Mouse (Mus musculus): Measurements from ENCODE around the gene Gm5134.

DNA sequence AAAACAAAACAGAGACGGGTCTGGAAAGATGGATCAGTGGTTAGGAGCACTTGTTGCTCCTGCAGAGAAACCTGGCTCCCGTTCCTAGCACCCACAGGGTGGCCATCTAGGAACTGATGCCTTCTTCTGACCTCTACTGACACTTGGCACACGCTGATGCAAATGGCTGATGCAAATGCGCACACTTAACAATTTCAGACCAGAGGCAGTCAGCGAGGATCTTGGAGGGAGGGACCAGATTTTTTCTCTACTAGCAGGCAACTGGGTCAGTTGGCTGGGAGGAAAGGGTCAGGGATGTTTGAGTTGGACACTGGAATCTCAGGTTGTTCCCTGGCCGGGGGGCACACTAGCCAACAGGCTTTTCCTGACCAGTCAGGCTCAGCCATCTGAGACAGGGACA is 21.4 kb upstream of the Gm5134 start, which contains the start of gene Chchd10:
- TF ChIP-seq CTCF (IDR thresholded peaks at IDR 0.05; ENCODE audit: extremely low read depth, insufficient read length, insufficient replicate concordance, low read depth, low read length) (no peak), POLR2A (IDR thresholded peaks at IDR 0.05; ENCODE audit: low read depth, low read length) (no peak)

Measured in small intestine, adult 2 months (tissue).